Mouse (Mus musculus): Measurements from ENCODE around the gene Icam5. TPM values are rescaled to one million over a fixed set of nuclear protein-coding genes. Genes with fewer than 3 reads are reported as not detected.

The Icam5 gene
- polyA plus RNA-seq, 1 experiment = not detected

DNA sequence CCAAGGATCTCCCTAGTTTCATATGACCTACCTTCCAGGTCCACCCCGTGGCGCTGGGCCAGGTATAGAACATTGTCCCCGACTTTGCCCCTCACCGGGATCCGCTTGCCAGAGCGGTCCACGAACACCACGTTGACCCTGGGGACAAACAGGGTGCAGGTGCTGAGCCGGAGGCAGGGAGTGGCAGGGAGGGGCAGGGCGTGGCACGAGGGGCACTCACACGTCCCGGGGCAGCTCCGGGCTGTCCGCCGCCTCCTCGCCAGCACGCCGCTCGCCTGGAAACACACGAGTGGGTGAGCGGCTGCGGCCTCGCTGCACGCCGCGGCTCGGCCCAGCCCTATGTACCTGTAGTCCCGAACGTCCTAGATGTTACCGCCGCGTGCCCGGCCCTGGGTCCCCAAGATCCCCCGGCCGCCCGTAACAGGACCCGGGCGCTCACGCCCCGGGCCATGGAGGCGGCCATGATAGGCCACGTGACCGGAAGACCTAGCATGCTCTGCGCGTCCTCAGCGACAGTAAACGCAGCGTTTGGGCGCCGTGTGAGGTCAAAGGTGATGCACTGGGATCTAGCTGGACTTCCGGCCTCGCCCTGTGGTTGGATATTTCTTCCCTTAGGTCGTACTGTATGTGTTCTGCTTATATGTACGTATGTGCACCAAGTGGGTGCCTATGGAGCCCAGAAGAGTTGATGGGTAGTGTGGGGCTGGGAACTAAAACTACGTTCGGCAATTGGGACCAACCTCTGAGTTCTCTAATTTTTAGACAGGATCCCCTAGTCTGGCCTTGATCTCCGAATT, 41.4 kb downstream of the Icam5 start, which contains the start of the genes Gm49373 and Fdx1l:
Gene Gm49373, minus strand, starts transcription at position 53 of the 797 bp plus-strand sequence.
Gene Fdx1l, minus strand, starts transcription at position 571 of the 797 bp plus-strand sequence.
- H3K4me1 ChIP-seq (ENCODE audit: control insufficient read depth, insufficient read depth, low read length) = peaks cover 5% of the 10 kb centered on the region
- H3K27ac ChIP-seq (ENCODE audit: insufficient read depth, low read depth, low read length) = no peak within 1 kb of the TSS
- TF ChIP-seq CTCF (IDR thresholded peaks at IDR 0.05; ENCODE audit: insufficient read depth, low read depth, low read length) (no peak), POLR2A (IDR thresholded peaks at IDR 0.05; ENCODE audit: insufficient read depth, low read depth, low read length) (peak; percentile 68)
- WGBS = 2% methylated on average over 58 of the region's 58 CpGs
- peak within 1 kb of the TSS; percentile 80 for H3K4me3 ChIP-seq (ENCODE audit: insufficient read depth, low read depth, low read length)

GRCm38 (mm10) chr9:21074173-21074572, 42.3 kb downstream of the Icam5 start:
- TF ChIP-seq POLR2A (IDR thresholded peaks at IDR 0.05; ENCODE audit: insufficient read depth, low read depth, low read length) = no peak
- TF ChIP-seq CTCF (IDR thresholded peaks at IDR 0.05; ENCODE audit: insufficient read depth, low read depth, low read length) = no peak
- 65% methylated on average over 1 of the region's 1 CpGs for WGBS
- H3K4me3 ChIP-seq (ENCODE audit: insufficient read depth, low read depth, low read length) = no peak overlapping the region
- H3K27ac ChIP-seq (ENCODE audit: insufficient read depth, low read depth, low read length) = no peak overlapping the region
- peaks cover 5% of the 10 kb centered on the region for H3K4me1 ChIP-seq (ENCODE audit: control insufficient read depth, insufficient read depth, low read length)

DNA sequence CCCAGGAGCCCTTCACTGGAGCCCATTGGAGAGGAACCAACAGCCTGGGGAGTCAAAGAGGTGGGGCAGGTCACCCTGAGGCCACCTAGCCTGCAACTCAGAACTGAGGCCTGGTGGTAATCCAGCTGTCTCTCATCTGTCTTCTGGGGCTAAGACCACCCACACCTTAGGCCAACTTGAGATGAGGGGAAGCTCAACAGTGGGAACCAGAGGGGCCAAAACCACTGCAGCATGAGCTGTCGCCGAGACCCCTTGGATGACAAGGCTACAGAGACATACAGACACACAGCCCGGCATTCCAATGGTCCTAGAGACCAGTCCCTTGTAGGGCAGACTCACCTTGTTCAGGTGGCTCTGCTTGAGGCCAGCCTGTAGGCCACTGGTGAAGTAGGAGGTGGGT, 43.8 kb downstream of the Icam5 start:
- no peak overlapping the region for H3K27ac ChIP-seq (ENCODE audit: insufficient read depth, low read depth, low read length)
- no peak overlapping the region for H3K4me3 ChIP-seq (ENCODE audit: insufficient read depth, low read depth, low read length)
- 90% methylated on average over 3 of the region's 3 CpGs for WGBS
- H3K4me1 ChIP-seq (ENCODE audit: control insufficient read depth, insufficient read depth, low read length) = peaks cover 5% of the 10 kb centered on the region
- TF ChIP-seq CTCF (IDR thresholded peaks at IDR 0.05; ENCODE audit: insufficient read depth, low read depth, low read length) (no peak), POLR2A (IDR thresholded peaks at IDR 0.05; ENCODE audit: insufficient read depth, low read depth, low read length) (no peak)

DNA sequence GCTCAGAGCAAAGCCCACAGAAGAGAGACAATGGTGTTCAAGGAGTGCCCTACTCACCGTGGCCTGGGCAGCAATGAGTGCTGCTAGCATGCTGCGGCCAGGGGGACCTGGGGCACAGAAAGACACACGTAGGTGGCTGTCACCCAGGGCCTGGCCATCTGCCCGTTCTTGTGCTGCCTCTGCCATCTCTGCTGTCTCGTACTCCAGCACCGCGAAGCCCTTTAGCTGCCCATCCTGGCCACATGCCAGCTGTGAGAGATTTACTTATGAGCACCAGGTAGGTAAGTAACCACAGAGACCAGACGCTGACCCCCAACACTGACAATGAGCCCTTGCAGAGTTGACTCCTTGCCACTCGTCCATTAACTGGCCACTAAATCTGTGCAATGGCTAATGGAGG, 49.3 kb downstream of the Icam5 start:
- Histone ChIP-seq H3K4me3 (ENCODE audit: insufficient read depth, low read depth, low read length) (no peak overlapping the region), H3K4me1 (ENCODE audit: control insufficient read depth, insufficient read depth, low read length) (no peaks in the 10 kb centered on the region; the same call in 1 of the 2 replicates), H3K27ac (ENCODE audit: insufficient read depth, low read depth, low read length) (no peak overlapping the region)
- WGBS = 77% methylated on average over 9 of the region's 9 CpGs
- TF ChIP-seq CTCF (IDR thresholded peaks at IDR 0.05; ENCODE audit: insufficient read depth, low read depth, low read length) = no peak
- no peak for TF ChIP-seq POLR2A (IDR thresholded peaks at IDR 0.05; ENCODE audit: insufficient read depth, low read depth, low read length)

DNA sequence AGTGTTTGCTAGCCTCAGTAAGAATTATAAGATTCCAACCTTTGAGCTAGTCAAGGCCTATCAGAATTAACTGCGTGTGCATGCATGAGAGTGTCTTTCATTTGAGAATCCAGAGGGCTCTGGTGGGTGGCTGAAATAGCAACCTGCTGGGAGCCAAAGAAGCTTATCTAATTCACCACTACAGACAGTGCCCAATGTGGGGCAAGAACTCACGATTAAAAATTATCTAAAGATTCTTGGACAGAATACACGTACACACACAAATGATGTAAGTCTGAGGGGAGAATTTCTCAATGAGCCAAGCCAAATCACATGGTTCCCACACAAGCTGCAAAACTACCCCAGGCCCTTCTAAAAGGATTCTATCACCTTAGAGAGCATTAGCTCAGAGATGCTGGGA, 51.5 kb downstream of the Icam5 start:
- H3K27ac ChIP-seq (ENCODE audit: insufficient read depth, low read depth, low read length) = no peak overlapping the region
- peaks cover 3% of the 10 kb centered on the region; the same call in 1 of the 2 replicates for H3K4me1 ChIP-seq (ENCODE audit: control insufficient read depth, insufficient read depth, low read length)
- TF ChIP-seq CTCF (IDR thresholded peaks at IDR 0.05; ENCODE audit: insufficient read depth, low read depth, low read length) = no peak
- no peak for TF ChIP-seq POLR2A (IDR thresholded peaks at IDR 0.05; ENCODE audit: insufficient read depth, low read depth, low read length)
- 62% methylated on average over 3 of the region's 3 CpGs for WGBS
- no peak overlapping the region for H3K4me3 ChIP-seq (ENCODE audit: insufficient read depth, low read depth, low read length)

Other genes starting within 250 kb of the Icam5 start
- not detected in 2 replicates for gene Col5a3, start 217.0 kb upstream of the Icam5 start, polyA plus RNA-seq (2012; ENCODE audit: insufficient read depth, insufficient read length, low replicate concordance, missing spikeins)
- not detected in 2 replicates for gene Rdh8, start 213.6 kb upstream of the Icam5 start, polyA plus RNA-seq (2012; ENCODE audit: insufficient read depth, insufficient read length, low replicate concordance, missing spikeins)
- gene A230050P20Rik, start 163.4 kb upstream of the Icam5 start, polyA plus RNA-seq (2012; ENCODE audit: insufficient read depth, insufficient read length, low replicate concordance, missing spikeins) = 183 TPM in 1 of 2 replicates, not detected in the other
- not detected in 2 replicates for gene Angptl6, start 152.3 kb upstream of the Icam5 start, polyA plus RNA-seq (2012; ENCODE audit: insufficient read depth, insufficient read length, low replicate concordance, missing spikeins)
- not detected in 2 replicates for gene Ppan, start 143.9 kb upstream of the Icam5 start, polyA plus RNA-seq (2012; ENCODE audit: insufficient read depth, insufficient read length, low replicate concordance, missing spikeins)
- gene Eif3g, start 133.4 kb upstream of the Icam5 start, polyA plus RNA-seq (2012; ENCODE audit: insufficient read depth, insufficient read length, low replicate concordance, missing spikeins) = not detected in 2 replicates
- gene Dnmt1, start 72.2 kb upstream of the Icam5 start, polyA plus RNA-seq (2012; ENCODE audit: insufficient read depth, insufficient read length, low replicate concordance, missing spikeins) = 56.5 TPM in 1 of 2 replicates, not detected in the other
- not detected in 2 replicates for gene S1pr2, start 55.3 kb upstream of the Icam5 start, polyA plus RNA-seq (2012; ENCODE audit: insufficient read depth, insufficient read length, low replicate concordance, missing spikeins)
- gene Mrpl4, start 29.3 kb upstream of the Icam5 start, polyA plus RNA-seq (2012; ENCODE audit: insufficient read depth, insufficient read length, low replicate concordance, missing spikeins) = not detected in 2 replicates
- not detected in 2 replicates for gene Icam1, start 16.1 kb upstream of the Icam5 start, polyA plus RNA-seq (2012; ENCODE audit: insufficient read depth, insufficient read length, low replicate concordance, missing spikeins)
- gene Icam4, start 2.7 kb upstream of the Icam5 start, polyA plus RNA-seq (2012; ENCODE audit: insufficient read depth, insufficient read length, low replicate concordance, missing spikeins) = not detected in 2 replicates
- not detected in 2 replicates for gene Zglp1, start 35.0 kb downstream of the Icam5 start, polyA plus RNA-seq (2012; ENCODE audit: insufficient read depth, insufficient read length, low replicate concordance, missing spikeins)
- not detected in 2 replicates for gene Gm49373, start 41.0 kb downstream of the Icam5 start, polyA plus RNA-seq (2012; ENCODE audit: insufficient read depth, insufficient read length, low replicate concordance, missing spikeins)
- not detected in 2 replicates for gene Fdx1l, start 41.5 kb downstream of the Icam5 start, polyA plus RNA-seq (2012; ENCODE audit: insufficient read depth, insufficient read length, low replicate concordance, missing spikeins)
- not detected in 2 replicates for gene Gm38431, start 59.9 kb downstream of the Icam5 start, polyA plus RNA-seq (2012; ENCODE audit: insufficient read depth, insufficient read length, low replicate concordance, missing spikeins)
- not detected in 2 replicates for gene Raver1, start 59.9 kb downstream of the Icam5 start, polyA plus RNA-seq (2012; ENCODE audit: insufficient read depth, insufficient read length, low replicate concordance, missing spikeins)
- not detected in 2 replicates for gene Tyk2, start 99.2 kb downstream of the Icam5 start, polyA plus RNA-seq (2012; ENCODE audit: insufficient read depth, insufficient read length, low replicate concordance, missing spikeins)
- 282 TPM in 1 of 2 replicates, not detected in the other for gene Cdc37, start 117.9 kb downstream of the Icam5 start, polyA plus RNA-seq (2012; ENCODE audit: insufficient read depth, insufficient read length, low replicate concordance, missing spikeins)
- not detected in 2 replicates for gene Pde4a, start 133.6 kb downstream of the Icam5 start, polyA plus RNA-seq (2012; ENCODE audit: insufficient read depth, insufficient read length, low replicate concordance, missing spikeins)
- not detected in 2 replicates for gene Keap1, start 207.3 kb downstream of the Icam5 start, polyA plus RNA-seq (2012; ENCODE audit: insufficient read depth, insufficient read length, low replicate concordance, missing spikeins)
- gene S1pr5, start 216.4 kb downstream of the Icam5 start, polyA plus RNA-seq (2012; ENCODE audit: insufficient read depth, insufficient read length, low replicate concordance, missing spikeins) = not detected in 2 replicates
- not detected in 2 replicates for gene Atg4d, start 233.2 kb downstream of the Icam5 start, polyA plus RNA-seq (2012; ENCODE audit: insufficient read depth, insufficient read length, low replicate concordance, missing spikeins)

Data from olfactory bulb, adult 2 months (tissue).